Mouse (Mus musculus) C2C12 (cell line): ENCODE measurements at regions not wholly inside any gene's neighbourhood (a gene's known extent, or its start where the extent isn't known, plus 50 kb on each side); places are given as distances from the start of the nearest gene placed in this dataset.

Source experiments
- H3K27me3 ChIP-seq: one replicate; pipeline ENCODE4 v1.6.1; 2011; ENCODE audit not compliant: control insufficient read depth, insufficient read depth, insufficient read length
- H3K36me3 ChIP-seq: one replicate; pipeline ENCODE4 v1.6.1; 2011; ENCODE audit not compliant: control insufficient read depth, insufficient read depth
- H3K4me3 ChIP-seq: one replicate; pipeline ENCODE4 v1.5.1; 2011; ENCODE audit warnings: mild to moderate bottlenecking, control low read depth; ENCODE audit not compliant: poor library complexity, insufficient read depth, severe bottlenecking
- H3K79me2 ChIP-seq: one replicate; pipeline ENCODE4 v1.6.1; 2011; ENCODE audit not compliant: control insufficient read depth, insufficient read depth
- H3K79me3 ChIP-seq: one replicate; pipeline ENCODE4 v1.6.1; 2011; ENCODE audit warnings: low read depth, control low read depth
- H3ac ChIP-seq: one replicate; pipeline ENCODE3; 2011; ENCODE audit warnings: low read depth; ENCODE audit not compliant: control insufficient read depth, insufficient read length
- CEBPB ChIP-seq: IDR thresholded peaks from one replicate; pipeline ENCODE4 v1.6.1; 2011; ENCODE audit warnings: low read depth, mild to moderate bottlenecking, control low read depth, moderate library complexity
- CTCF ChIP-seq: IDR thresholded peaks from one replicate; pipeline ENCODE4 v1.5.1; 2011; ENCODE audit not compliant: control insufficient read depth, insufficient read depth, insufficient read length
- FOSL1 ChIP-seq: IDR thresholded peaks from one replicate; pipeline ENCODE4 v1.8.0; 2011; ENCODE audit warnings: mild to moderate bottlenecking, low read length; ENCODE audit not compliant: poor library complexity, insufficient read depth, severe bottlenecking
- MAX ChIP-seq: IDR thresholded peaks from one replicate; pipeline ENCODE4 v1.6.1; 2011; ENCODE audit warnings: mild to moderate bottlenecking, control low read depth
- MYOD1 ChIP-seq: IDR thresholded peaks from one replicate; pipeline ENCODE4 v1.6.1; 2011; ENCODE audit warnings: low read depth; ENCODE audit not compliant: control insufficient read depth, insufficient read length
- MYOG ChIP-seq: IDR thresholded peaks from one replicate; pipeline ENCODE4 v1.6.1; 2011; ENCODE audit not compliant: control insufficient read depth, insufficient read length; ENCODE audit errors: extremely low read depth
- USF1 ChIP-seq: IDR thresholded peaks from one replicate; pipeline ENCODE4 v1.6.1; 2011; ENCODE audit warnings: low read depth, mild to moderate bottlenecking, control low read depth, moderate library complexity

DNA sequence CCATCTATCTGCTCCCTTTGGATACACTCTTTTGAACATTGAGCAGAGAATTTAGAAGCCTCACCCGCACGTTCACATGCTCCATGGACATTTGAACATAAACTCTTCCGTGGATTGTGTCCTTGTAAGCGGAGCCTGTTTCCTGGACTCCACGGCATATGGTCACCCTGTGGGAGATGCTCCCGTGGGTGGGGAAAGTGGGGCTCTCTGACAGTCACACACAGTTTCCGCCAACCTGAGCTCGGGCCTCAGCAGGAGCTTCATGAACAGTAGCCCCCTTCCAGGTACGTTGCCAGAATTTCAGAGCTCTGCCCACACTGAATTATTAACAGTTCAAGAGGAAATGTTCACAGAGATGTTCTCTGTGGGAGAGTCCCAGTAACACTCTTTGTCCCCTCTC is 231.1 kb upstream of the Emcn start:
- Histone ChIP-seq H3K4me3 (no peak overlapping the region), H3K79me3 (no peaks in the 10 kb centered on the region)
- TF ChIP-seq CEBPB (no peak), MYOD1 (no peak), CTCF (no peak), FOSL1 (no peak), MAX (no peak), MYOG (no peak), USF1 (no peak)

DNA sequence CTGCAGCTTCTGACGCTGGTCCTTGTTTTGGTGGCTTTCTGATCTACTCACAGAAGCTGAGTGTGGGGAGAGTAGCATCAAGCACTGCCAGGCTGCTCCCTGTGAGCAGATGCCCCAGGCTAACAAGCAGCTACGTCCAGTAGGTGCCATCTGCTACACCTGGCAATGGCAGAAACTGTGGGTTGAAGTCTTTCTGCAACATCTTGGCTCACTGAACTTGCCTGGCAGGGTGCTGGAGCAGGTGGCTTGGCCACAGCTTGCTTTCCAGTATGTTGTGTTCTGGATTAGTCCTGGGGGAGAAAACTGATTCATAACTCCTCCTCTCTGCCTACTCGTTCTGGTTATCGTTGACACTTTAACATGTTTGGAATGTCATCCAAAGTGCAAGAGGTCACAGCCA is 230.4 kb upstream of the Emcn start:
- H3ac ChIP-seq: no peak overlapping the region
- no peak for TF ChIP-seq CTCF
- TF ChIP-seq USF1: no peak
- no peak for TF ChIP-seq CEBPB
- no peak for TF ChIP-seq MYOG
- no peaks in the 10 kb centered on the region for H3K79me2 ChIP-seq
- H3K79me3 ChIP-seq: no peaks in the 10 kb centered on the region
- no peak overlapping the region for H3K4me3 ChIP-seq
- H3K36me3 ChIP-seq: no peaks in the 10 kb centered on the region
- H3K27me3 ChIP-seq: no peaks in the 10 kb centered on the region

More for the DNA sequence above, 231.1 kb upstream of the Emcn start:
- H3K36me3 ChIP-seq: no peaks in the 10 kb centered on the region
- no peaks in the 10 kb centered on the region for H3K79me2 ChIP-seq
- no peak overlapping the region for H3ac ChIP-seq
- H3K27me3 ChIP-seq: no peaks in the 10 kb centered on the region

DNA sequence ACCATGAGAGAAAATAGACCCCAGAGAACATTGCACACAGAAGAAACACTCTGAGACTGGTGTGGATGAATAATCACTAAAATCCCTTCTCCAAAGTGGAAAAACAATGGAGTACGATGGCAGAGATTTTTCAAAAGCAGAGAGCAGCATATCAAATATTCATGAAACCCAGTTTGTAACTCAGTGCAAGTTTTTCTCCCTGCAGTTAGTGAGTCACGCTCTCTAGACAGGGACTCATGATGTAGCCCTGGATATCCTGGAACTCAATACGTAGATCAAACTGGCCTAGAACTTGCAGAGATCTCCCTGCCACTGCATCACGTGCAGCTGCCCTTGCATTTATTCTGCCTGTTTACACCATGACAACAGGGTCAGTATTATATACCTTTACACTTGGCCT is 210.9 kb upstream of the Emcn start:
- Histone ChIP-seq H3K27me3 (no peaks in the 10 kb centered on the region), H3K4me3 (no peak overlapping the region), H3K79me3 (no peaks in the 10 kb centered on the region), H3ac (no peak overlapping the region), H3K36me3 (no peaks in the 10 kb centered on the region), H3K79me2 (no peaks in the 10 kb centered on the region)
- no peak for TF ChIP-seq MYOD1
- TF ChIP-seq USF1: no peak
- TF ChIP-seq CTCF: no peak
- TF ChIP-seq MYOG: no peak
- no peak for TF ChIP-seq CEBPB
- no peak for TF ChIP-seq FOSL1
- no peak for TF ChIP-seq MAX

DNA sequence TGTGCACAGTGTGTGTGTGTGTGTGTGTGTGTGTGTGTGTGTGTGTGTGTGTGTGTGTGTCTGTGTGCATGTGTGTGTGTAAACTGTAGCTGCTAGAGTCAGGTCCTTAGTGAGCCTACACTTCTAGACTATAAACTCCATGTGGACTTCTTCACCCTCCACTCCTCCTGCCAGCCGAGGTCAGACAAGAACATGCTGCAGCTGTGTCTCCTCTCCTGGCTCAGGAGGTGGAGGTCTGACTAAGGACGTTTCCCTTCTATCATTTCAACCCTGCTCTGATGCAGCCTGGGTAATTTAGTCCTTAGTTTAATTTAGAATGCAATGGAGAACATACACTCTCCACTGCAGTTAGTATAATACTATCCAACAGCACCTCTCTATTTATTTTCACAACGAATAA is 198.8 kb upstream of the Emcn start:
- TF ChIP-seq MAX (no peak), FOSL1 (no peak), CTCF (no peak), MYOG (no peak), MYOD1 (no peak), CEBPB (no peak), USF1 (no peak)
- H3K4me3 ChIP-seq: no peak overlapping the region
- no peaks in the 10 kb centered on the region for H3K36me3 ChIP-seq
- H3K79me3 ChIP-seq: no peaks in the 10 kb centered on the region
- no peaks in the 10 kb centered on the region for H3K27me3 ChIP-seq
- H3ac ChIP-seq: no peak overlapping the region
- H3K79me2 ChIP-seq: no peaks in the 10 kb centered on the region

DNA sequence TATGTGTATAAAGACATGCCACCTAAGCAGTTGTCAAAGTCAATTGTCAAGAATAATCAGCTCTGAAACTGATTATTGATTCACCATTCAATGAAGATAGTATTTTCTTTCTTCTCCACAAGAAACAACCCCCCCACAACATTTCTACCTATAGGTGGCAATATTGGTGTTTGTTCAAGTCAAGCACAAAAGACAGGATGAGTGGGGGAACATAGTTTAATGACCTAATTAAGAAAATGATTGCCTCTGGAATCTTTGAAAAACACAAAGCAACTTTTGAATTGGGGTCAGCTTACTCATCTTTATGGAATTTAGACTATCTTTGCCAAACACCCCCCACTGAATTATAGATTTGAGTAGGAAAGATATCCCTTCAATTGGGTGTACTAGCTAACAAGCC is 194.8 kb upstream of the Emcn start:
- Histone ChIP-seq H3K4me3 (no peak overlapping the region), H3ac (no peak overlapping the region), H3K79me2 (no peaks in the 10 kb centered on the region), H3K36me3 (no peaks in the 10 kb centered on the region), H3K27me3 (no peaks in the 10 kb centered on the region), H3K79me3 (no peaks in the 10 kb centered on the region)
- TF ChIP-seq CEBPB (no peak), MYOD1 (no peak), FOSL1 (no peak), USF1 (no peak), CTCF (no peak), MYOG (no peak), MAX (no peak)

DNA sequence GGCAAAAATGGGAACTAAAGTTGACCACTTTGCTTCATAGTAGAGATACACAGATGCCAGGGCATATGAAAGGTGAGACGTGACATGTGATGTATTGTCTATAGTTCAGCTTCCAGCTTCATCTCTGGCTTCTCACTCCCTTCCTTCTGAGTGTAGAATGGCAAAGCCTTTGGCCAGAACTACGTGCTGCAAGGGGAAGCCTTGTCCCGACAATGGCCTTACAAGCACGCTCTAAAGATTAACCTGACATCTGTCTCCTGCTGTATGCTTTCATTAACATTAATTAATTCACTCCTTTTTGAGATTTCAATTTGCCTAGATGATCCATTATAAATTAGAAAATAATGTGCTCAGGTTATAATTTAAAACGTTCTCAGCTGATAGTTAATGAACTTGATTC is 193.5 kb upstream of the Emcn start:
- no peaks in the 10 kb centered on the region for H3K79me3 ChIP-seq
- TF ChIP-seq MAX: no peak
- TF ChIP-seq CEBPB: no peak
- no peak for TF ChIP-seq CTCF
- TF ChIP-seq USF1: no peak
- TF ChIP-seq FOSL1: no peak
- TF ChIP-seq MYOG: no peak
- no peak for TF ChIP-seq MYOD1
- H3K4me3 ChIP-seq: no peak overlapping the region
- H3K36me3 ChIP-seq: no peaks in the 10 kb centered on the region
- no peaks in the 10 kb centered on the region for H3K79me2 ChIP-seq
- no peak overlapping the region for H3ac ChIP-seq
- no peaks in the 10 kb centered on the region for H3K27me3 ChIP-seq
